Mouse (Mus musculus) gastrocnemius, adult 18-20 months (tissue): Measurements from ENCODE around the gene Hrasls. TPM values are rescaled to one million over a fixed set of nuclear protein-coding genes. Genes with fewer than 3 reads are reported as not detected.

Experiments
- DNase-seq: peaks from one replicate; pipeline ENCODE4 v3.0.0; 2021; ENCODE audit warnings: low spot score
- long read RNA-seq, 2 experiments: library from polyadenylated mRNA; stranded (forward); transcript quantifications; one replicate each; pipeline ENCODE4 v2.0.0; 2021
- total RNA-seq, 2 experiments: library from RNA; stranded (reverse); gene quantifications; 2 replicates each; pipeline ENCODE4 v1.2.3; 2021

The Hrasls gene
- 10 to 100 TPM; 67.0 to 72.6 TPM for total RNA-seq
- long read RNA-seq, experiment 1, transcript Hrasls-201 (4 exons, 2,916 nt): major isoform, 117 of 213 reads
- long read RNA-seq, experiment 1, transcript Hrasls-204 (4 exons, 854 nt): minor isoform, 49 of 213 reads
- long read RNA-seq, experiment 1, partial matches to known transcripts: 21 of 213 reads
- long read RNA-seq, experiment 1, other reads (novel, unspliced or antisense): 24 of 213 reads
- long read RNA-seq, experiment 2, transcript Hrasls-204 (4 exons, 854 nt): minor isoform, 49 of 163 reads
- long read RNA-seq, experiment 2, transcript Hrasls-201 (4 exons, 2,916 nt): major isoform, 85 of 163 reads
- long read RNA-seq, experiment 2, partial matches to known transcripts: 12 of 163 reads
- long read RNA-seq, experiment 2, other reads (novel, unspliced or antisense): 14 of 163 reads

DNA sequence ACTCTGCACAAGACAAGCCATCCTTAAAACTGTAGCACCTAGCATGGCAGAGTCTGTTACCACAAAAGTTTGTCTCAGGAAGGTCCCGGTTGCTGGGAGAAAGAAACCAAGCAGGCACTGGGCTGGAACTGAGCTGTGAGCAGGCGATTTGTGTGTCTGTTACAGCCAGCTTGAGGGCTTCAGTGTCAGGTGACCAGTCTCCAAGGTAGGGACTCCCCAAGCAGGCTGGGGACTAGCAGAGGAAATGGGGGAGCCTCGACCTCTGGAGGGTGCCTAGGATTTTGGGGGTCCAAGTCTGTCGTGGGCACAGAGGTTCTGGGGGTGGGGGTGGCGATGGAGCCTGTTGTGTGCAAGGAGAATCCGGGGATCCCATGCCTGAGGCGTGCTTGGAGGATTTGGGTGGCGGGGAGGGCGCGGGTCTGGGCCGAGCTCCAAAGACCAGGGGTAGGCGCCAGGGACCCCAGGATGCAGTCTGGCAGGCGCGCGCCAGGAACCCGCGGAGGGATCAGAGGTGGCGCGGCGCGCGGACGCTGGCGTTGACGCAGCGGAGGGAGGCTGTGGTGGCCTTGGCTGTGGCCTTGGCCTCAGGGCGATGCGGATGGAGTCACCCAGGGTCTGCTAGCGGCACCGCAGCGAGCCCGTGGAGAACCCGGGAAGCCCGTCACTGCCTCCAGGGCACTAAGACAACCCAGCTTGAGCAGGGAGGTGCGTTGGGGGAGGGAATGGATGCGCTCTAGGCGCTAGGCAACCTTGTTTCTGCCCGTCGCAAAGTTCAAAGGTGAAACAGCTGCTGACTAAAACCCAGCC is at the start of gene Hrasls:
Hrasls (plus strand) TSS at position 91 of the 807 bp plus-strand sequence.
- DNase-seq: peak; percentile 61

DNA sequence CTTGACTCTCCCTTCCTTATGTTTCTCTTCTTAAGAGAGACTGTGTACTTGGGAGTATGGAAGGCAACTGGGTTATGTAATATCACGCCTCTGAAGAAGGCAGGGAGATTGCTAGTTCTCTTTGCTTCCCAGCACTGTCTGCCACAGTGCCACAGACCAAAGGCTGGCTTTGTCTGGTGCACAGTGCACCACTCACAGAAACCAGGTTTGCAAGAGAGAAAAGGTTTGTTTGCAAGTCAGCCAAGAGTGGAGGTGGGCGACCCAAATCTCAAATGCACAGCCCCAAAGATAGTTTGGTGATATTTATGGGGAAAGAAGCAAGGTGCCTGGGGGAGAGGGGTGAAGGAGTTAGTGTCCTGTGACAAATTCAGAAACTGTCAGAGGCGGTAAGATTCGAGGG is 47.2 kb upstream of the Hrasls start:
- DNase-seq: no peak

DNA sequence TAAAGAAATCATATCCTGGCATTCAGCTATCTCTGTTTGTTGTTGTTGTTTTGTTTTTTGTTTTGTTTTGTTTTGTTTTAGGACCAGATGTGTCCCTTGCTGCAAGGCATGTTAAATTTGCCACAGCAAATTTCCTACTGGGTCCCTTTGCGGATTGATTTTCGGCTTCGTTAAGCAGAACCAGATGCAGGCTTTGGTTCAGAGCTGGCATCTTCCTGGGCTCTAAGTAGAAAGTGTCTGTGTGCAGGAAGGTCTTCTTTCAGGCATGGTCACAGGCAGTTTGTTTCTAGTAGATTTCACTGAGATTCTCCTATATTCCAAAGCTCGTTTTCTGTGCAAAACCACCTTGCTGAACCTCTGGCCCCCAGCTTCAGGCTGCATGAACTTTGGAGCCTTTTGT is 42.4 kb upstream of the Hrasls start:
- DNase-seq: no peak

DNA sequence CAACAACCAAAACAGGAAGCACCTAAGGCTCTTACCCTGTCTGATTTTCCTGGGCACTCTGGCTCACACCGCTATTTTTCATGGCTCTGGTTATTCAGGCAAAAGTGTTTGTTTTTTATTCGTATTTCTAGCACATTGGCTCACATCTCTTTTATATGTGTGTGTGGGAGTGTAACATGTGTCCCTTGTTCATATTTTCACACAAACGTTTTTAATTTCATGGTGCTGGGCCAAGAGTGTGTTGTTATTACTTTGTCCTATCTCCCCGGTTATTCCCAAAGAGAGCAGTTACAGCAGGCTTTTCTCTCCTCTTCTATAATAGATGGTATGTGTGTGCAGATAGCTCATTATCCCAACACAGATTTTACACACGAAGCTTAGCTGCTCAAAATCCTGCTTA is 37.8 kb upstream of the Hrasls start:
- DNase-seq: no peak

DNA sequence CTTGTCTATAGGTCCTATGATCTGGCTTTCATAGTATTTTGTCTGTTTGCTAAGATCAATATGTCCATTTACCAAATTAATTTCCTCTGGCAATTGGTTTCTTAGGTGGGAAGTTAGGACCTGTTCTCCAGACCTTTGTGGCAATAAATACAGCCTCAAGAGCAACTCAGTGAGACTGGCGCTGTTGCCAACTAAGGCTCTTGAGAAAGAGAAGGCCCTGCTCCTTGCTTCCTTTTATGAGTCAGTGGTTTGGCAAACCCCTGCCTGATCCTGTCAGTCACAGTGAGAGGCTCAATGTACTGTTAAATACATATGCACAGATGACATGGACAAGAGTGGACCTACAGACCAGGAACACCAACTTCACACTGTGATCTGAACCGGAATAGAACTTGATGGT is 36.3 kb upstream of the Hrasls start:
- DNase-seq: no peak

DNA sequence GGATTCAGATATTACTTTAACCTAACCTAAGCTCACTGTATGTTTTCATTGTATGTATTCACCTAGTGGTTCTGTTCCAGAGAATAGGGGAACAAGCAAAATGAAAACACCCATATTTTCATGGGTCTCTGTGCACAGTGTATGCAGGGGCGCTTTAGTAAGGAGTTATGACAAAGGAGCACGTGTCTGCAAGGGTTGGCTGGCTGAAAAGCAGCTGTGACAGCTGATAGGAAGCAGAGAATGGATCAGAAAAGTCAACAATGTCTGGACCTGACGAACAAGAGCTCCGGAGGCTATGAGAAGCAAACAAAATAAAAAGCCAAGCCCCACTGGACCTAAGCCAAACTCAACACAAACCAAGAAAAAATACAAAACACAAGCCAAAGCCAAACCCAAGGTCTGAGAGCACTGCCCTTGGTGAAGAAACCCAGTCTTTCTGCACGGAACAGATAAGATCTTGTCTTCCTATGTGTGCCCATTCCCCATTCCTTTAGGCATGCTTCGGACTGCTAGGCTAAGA is 34.6 kb upstream of the Hrasls start:
- no peak for DNase-seq

DNA sequence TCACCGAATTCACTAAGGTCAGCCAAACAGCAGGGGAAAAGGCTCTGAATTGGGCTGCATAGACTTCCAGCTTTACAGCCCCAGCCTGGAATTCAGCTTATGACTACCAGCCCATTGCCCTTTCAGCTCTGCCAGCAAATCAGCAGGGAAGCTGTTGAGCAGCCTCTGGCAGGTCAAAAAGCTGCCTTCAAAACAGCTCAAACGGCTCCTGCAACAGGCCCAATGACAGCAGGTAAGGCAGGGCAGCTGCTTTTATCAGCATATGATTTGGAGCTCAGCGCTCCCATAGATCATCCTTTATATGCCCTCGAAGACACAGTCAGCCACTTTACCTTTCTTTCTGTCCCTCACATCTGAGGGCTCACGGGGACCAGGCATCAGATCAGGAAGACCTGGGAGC is 16.6 kb upstream of the Hrasls start:
- no peak for DNase-seq

DNA sequence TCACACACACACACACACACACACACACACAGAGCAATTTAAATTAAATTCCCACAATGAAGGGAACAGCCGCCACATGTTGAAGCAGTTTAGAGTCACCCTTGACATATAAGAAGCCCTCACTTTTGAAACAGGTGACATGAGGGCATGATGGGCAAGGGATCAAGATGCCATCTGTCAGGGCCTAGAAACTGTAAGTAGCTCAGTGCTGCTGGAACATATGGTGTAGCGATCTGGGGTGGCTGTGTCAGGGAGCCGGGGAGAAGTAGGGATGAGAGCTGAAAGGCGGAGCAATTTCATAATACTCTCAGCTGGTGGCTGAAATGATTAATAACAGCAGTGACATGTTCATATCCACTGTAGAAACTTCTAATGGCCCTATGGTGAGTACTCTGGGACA is 15.5 kb upstream of the Hrasls start:
- no peak for DNase-seq

DNA sequence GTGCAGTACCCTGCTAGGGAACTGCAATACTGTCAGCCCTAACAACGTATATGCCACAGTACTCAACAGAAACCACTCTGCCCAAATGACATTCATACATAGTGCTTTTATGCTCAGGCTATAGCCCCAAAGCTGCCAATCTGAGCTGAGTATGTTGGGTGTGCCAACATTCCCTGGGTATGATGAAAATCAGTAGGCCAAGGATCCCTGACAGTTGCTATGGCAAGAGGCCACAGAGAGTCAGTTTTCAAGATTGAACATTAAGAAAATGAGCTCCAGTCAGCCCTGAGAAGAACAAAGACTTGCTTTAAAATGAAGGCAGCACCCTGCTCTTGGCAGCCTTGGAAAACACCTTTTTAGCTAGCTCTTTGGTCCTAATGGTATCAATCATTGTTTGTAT is 14.3 kb upstream of the Hrasls start:
- peak; percentile 51 for DNase-seq

DNA sequence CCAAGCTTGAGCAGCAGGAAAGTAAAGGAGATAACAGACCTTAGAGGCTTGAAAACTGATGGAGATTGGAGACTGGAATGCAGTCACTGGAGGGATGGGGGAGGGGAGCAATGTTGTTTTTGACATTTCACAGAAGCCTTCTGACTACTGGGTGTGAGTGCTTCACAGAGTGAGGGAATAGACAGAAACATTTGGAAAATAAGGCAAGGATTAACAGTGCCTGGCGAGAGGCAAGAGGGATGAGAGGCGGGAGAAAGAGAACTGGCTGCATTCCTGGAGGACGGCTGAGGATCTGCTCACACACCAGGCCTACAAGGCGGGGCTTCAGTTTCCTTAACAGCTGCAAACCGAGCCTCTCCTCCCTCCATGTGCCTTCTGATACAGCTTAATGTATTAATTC is 11.0 kb upstream of the Hrasls start:
- no peak for DNase-seq

DNA sequence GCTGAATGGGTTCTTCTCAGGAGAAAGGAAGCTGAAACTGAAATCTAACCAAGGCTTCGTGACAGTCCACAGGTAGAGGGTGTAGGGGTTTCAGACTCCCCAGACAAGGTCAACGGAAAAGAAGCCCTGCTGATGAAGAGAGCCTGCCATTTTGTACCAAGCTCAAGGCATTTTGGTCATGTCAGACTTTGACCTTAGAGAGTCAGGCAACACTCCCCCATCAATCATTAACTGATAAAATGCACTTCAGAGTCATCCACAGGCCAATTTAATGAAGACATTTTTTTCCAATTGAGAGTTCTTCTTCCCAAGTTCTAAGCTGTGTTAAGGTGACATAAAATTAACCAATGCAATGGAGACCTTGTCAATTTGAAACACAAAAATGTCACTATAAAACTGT is 8.3 kb upstream of the Hrasls start:
- DNase-seq: no peak

DNA sequence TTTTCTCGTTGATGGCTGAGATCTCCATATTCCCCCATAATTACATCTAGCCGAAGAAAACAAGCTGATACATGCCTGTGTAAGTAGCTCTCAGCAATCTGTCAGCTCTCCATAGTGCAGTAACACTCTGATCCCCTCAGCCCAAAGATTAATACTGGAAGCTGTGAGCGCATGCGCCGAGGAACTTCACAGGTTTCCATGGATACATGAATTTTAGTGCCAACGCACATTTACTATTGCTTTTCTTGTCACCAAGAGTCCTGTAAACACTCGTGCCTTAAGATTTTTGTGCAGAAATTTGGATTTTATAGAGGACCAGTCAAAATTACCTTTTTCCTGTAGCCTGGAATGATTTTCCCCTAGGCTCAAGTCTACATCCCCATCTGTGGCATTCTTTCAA is 4.6 kb upstream of the Hrasls start:
- DNase-seq: no peak

DNA sequence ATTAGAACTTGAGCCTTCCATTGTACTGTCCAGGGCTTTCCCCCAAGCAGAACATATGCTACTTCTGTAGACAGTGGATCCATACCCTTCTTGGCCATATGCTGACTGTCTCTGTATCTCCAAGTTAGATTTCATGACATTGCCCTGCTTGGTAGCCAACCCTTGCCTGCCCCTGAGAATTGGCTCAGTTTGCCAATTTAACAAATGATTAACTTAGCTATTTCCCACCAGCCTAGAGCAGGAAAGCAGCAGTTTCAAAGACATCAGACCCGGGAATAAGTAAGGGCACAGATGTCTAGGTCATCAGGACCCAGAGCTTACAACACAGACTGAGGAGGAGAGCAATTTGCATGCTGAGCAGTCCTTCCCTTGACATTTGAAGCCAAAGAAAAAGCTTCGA is 3.9 kb upstream of the Hrasls start:
- no peak for DNase-seq

DNA sequence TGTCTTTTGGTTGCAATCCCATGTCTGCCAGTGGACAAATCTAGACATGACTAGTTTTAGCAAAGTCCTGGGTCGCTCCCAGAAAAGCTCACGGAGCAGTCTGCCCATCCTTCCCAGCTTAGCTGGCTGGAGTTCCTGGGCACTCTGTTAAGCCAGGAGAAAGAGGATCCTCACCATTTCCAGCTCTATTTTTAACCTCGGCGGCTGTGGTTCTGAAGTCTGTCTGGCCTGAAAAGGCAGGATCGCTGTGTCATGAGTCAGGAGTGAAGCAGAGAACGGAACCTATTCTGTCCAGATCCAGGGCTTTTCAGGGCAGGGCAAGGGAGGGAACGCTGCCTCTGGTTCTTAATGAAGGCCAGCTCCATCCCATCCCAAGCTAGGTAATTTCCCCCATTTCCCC is 654 bp upstream of the Hrasls start:
- peak; percentile 87 for DNase-seq

DNA sequence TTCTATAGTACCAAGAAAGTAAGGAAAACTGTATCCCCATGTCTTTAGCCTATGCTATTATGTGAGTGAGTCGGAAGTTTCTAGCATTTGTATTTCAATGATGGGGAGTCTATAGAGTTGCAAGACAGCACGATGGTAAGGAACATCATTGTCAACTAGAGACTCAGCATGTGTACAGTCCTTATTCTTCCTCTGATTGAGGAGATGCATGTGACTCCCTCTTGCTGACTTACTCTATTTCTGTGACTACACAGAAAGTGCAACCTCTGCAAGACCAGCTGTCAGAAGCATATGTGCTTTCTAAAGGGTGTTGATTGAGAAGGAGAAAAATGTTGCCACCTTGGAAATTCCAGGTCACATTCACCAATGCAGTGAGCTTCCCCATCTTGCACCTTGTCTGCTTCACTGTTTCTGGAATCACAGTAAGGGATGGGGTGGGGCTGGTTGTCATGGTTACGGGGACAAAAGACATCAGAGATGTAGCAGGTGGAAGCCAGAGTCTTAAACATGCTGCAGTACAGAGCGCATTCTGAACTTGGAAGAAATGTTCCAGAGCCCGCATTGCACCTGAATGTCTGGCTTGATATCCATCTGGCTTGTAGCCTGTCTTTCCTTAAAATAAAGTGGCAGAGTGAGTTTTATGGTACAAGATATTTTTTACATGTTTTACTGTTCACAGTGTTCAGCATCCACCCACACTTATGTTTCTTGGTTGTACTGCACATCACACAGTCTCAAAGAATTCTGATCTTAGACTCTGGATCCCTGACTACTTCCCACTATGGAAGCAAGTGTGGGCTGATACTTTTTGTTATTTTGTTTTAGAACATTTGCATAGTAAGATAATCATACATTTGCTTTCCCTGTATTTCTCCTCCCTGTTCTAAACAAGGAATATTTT is 7.2 kb downstream of the Hrasls start:
- no peak for DNase-seq

DNA sequence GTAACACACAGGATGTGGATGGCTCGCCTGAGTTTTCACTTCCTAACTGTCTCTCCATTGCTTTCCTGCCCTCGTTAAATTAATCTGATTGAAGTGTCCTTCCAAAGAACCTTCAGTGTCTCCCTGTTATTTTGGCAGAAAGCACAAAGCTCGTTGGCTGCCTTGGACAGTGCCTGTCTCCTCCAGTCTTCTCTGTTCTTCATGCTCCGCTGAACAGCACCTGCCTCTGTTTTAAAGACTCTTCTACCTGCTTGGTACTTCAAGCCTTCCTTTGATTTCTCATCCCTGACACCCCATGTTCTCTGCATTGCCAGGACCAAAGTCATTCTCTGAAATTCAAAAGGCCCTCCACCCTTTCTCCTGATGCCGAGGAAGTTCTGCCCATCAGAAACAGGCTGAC is 26.5 kb downstream of the Hrasls start:
- no peak for DNase-seq

DNA sequence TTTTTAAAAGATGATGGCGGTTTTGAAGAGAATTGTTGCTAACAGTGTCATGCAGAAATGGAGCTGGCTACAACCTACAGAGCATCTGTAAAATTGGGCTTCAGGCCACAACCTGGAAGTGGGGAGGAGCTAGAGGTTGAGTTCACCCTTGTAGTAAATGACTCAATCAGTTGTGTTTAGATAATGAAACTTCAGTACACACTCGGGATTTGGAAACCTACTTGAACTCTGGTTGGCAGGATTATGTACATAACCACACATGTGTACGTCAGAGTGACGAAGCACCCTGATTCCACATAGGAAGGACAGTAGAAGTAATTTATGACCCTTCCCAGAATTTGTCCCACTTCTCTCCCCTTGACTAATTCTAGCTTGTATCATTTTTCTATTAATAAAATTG is 44.8 kb downstream of the Hrasls start:
- no peak for DNase-seq
